Mouse (Mus musculus) liver, embryonic 16.5 days (tissue): ENCODE data around the gene Cbr2. TPM values are rescaled to one million over a fixed set of nuclear protein-coding genes. Genes with fewer than 3 reads are reported as not detected.

Experiments
- ATAC-seq: fragments of 200-750 bp; cut with Nextera tagmentation; 2 replicates; pipeline ENCODE4 v1.8.0; 2017; ENCODE audit warnings: low read depth, mild to moderate bottlenecking, moderate number of reproducible peaks, moderate library complexity
- H3K27ac ChIP-seq: fragments of 300-500 bp; sonication (generic); 2 replicates; pipeline ENCODE4 v1.5.1; 2014; ENCODE audit warnings: mild to moderate bottlenecking, low read length
- H3K27me3 ChIP-seq: fragments of 300-500 bp; sonication (generic); 2 replicates; pipeline ENCODE4 v1.6.1; 2014; ENCODE audit warnings: low read depth, low read length, mixed read lengths; ENCODE audit not compliant: control insufficient read depth, insufficient read depth
- H3K36me3 ChIP-seq: fragments of 300-500 bp; sonication (generic); 2 replicates; pipeline ENCODE4 v1.6.1; 2014; ENCODE audit warnings: mild to moderate bottlenecking; ENCODE audit not compliant: control insufficient read depth, insufficient read depth
- H3K4me1 ChIP-seq: fragments of 300-500 bp; sonication (generic); 2 replicates; pipeline ENCODE4 v1.6.1; 2014; ENCODE audit warnings: low read depth, low read length, mixed read lengths; ENCODE audit not compliant: control insufficient read depth
- H3K4me2 ChIP-seq: fragments of 300-500 bp; sonication (generic); 2 replicates; pipeline ENCODE4 v1.6.1; 2014; ENCODE audit warnings: low read depth, low read length, mixed read lengths
- H3K4me3 ChIP-seq: fragments of 300-500 bp; sonication (generic); 2 replicates; pipeline ENCODE4 v1.5.1; 2014; ENCODE audit warnings: low read depth, mild to moderate bottlenecking, low read length
- H3K9ac ChIP-seq: fragments of 300-500 bp; sonication (generic); 2 replicates; pipeline ENCODE4 v1.6.1; 2014; ENCODE audit warnings: low read depth, low read length
- H3K9me3 ChIP-seq: fragments of 300-500 bp; sonication (generic); replicated peaks from 2 replicates; pipeline ENCODE4 v1.6.1; 2016; ENCODE audit warnings: low read length; ENCODE audit not compliant: control insufficient read depth
- WGBS: fragments of 180-500 bp; shearing (Covaris S2); extraction: QIAGEN DNeasy Blood & Tissue Kit; methylation state at CpG from one replicate; pipeline ENCODE4 v1.1.7; 2014; ENCODE audit not compliant: insufficient replicate concordance; 5-methylcytosine and 5-hydroxymethylcytosine counted together
- polyA plus RNA-seq: library from polyadenylated mRNA; unstranded; fragments of >200 nt; fragmentation: Nextera tagmentation; extraction: Ambion mirVana; gene quantifications from 2 replicates; pipeline ENCODE4 v1.2.1, GENCODE M21; 2015

The Cbr2 gene
- polyA plus RNA-seq, 1 experiment from 2014 or later = 0.31 TPM

- no peaks in the 10 kb centered on the region for H3K4me1 ChIP-seq
- no peaks in the 10 kb centered on the region for H3K9me3 ChIP-seq
- WGBS = 62% methylated on average over 4 of the region's 4 CpGs
- no peaks in the 10 kb centered on the region; the same call in 1 of the 2 replicates for H3K36me3 ChIP-seq
- no peak for ATAC-seq
- no peak overlapping the region for H3K9ac ChIP-seq
- no peak overlapping the region for H3K27ac ChIP-seq
- no peaks in the 10 kb centered on the region for H3K27me3 ChIP-seq
- H3K4me2 ChIP-seq = no peak overlapping the region
- H3K4me3 ChIP-seq = no peak overlapping the region
These were observed 36.7 kb downstream of the Cbr2 start for GRCm38 (mm10) chr11:120695184-120695583.

GRCm38 (mm10) chr11:120693461-120693860 lies 38.5 kb downstream of the Cbr2 start:
- no peak overlapping the region for H3K9ac ChIP-seq
- no peak for ATAC-seq
- H3K4me3 ChIP-seq = no peak overlapping the region
- H3K4me2 ChIP-seq = no peak overlapping the region
- H3K27me3 ChIP-seq = no peaks in the 10 kb centered on the region
- no peaks in the 10 kb centered on the region for H3K4me1 ChIP-seq
- no peaks in the 10 kb centered on the region; the same call in 1 of the 2 replicates for H3K36me3 ChIP-seq
- H3K9me3 ChIP-seq = no peaks in the 10 kb centered on the region
- no peak overlapping the region for H3K27ac ChIP-seq
- WGBS = 61% methylated on average over 3 of the region's 3 CpGs

GRCm38 (mm10) chr11:120692471-120693011 lies 39.4 kb downstream of the Cbr2 start:
- Histone ChIP-seq H3K4me1 (no peaks in the 10 kb centered on the region), H3K4me3 (no peak overlapping the region), H3K9ac (no peak overlapping the region), H3K36me3 (no peaks in the 10 kb centered on the region; the same call in 1 of the 2 replicates), H3K9me3 (no peaks in the 10 kb centered on the region), H3K27me3 (no peaks in the 10 kb centered on the region), H3K27ac (no peak overlapping the region), H3K4me2 (no peak overlapping the region)
- 74% methylated on average over 4 of the region's 4 CpGs for WGBS
- ATAC-seq = no peak

GRCm38 (mm10) chr11:120689365-120689764 lies 42.5 kb downstream of the Cbr2 start:
- H3K4me3 ChIP-seq = no peak overlapping the region
- peaks cover 3% of the 10 kb centered on the region; the same call in 1 of the 2 replicates for H3K4me1 ChIP-seq
- H3K27ac ChIP-seq = no peak overlapping the region
- no peaks in the 10 kb centered on the region for H3K9me3 ChIP-seq
- no peak overlapping the region for H3K9ac ChIP-seq
- H3K4me2 ChIP-seq = no peak overlapping the region
- no peak for ATAC-seq
- H3K36me3 ChIP-seq = no peaks in the 10 kb centered on the region
- no peaks in the 10 kb centered on the region for H3K27me3 ChIP-seq
- WGBS = 50% methylated on average over 3 of the region's 3 CpGs

- peaks cover 3% of the 10 kb centered on the region; the same call in 1 of the 2 replicates for H3K4me1 ChIP-seq
- WGBS = 76% methylated on average over 20 of the region's 20 CpGs
- H3K4me3 ChIP-seq = no peak overlapping the region
- no peak overlapping the region for H3K27ac ChIP-seq
- H3K36me3 ChIP-seq = no peaks in the 10 kb centered on the region
- ATAC-seq = no peak
- H3K9ac ChIP-seq = no peak overlapping the region
- H3K9me3 ChIP-seq = no peaks in the 10 kb centered on the region
- no peak overlapping the region for H3K4me2 ChIP-seq
- H3K27me3 ChIP-seq = no peaks in the 10 kb centered on the region
These were observed 45.2 kb downstream of the Cbr2 start for GRCm38 (mm10) chr11:120686650-120687272.

GRCm38 (mm10) chr11:120684660-120685059 lies 47.3 kb downstream of the Cbr2 start:
- Histone ChIP-seq H3K4me1 (peaks cover 3% of the 10 kb centered on the region; the same call in 1 of the 2 replicates), H3K9ac (no peak overlapping the region), H3K4me2 (no peak overlapping the region), H3K27ac (no peak overlapping the region), H3K9me3 (no peaks in the 10 kb centered on the region), H3K36me3 (0 out of 2 replicates have a peak, but pooled peaks cover 2% of the 10 kb centered on the region), H3K27me3 (no peaks in the 10 kb centered on the region), H3K4me3 (no peak overlapping the region)
- WGBS = 71% methylated on average over 2 of the region's 2 CpGs
- ATAC-seq = no peak

GRCm38 (mm10) chr11:120684086-120684485 lies 47.8 kb downstream of the Cbr2 start:
- Histone ChIP-seq H3K36me3 (0 out of 2 replicates have a peak, but pooled peaks cover 2% of the 10 kb centered on the region), H3K4me1 (peaks cover 3% of the 10 kb centered on the region; the same call in 1 of the 2 replicates), H3K4me3 (no peak overlapping the region), H3K9ac (no peak overlapping the region), H3K9me3 (no peaks in the 10 kb centered on the region), H3K4me2 (no peak overlapping the region), H3K27me3 (no peaks in the 10 kb centered on the region), H3K27ac (no peak overlapping the region)
- no peak for ATAC-seq
- 66% methylated on average over 2 of the region's 2 CpGs for WGBS

GRCm38 (mm10) chr11:120683536-120683935 lies 48.4 kb downstream of the Cbr2 start:
- Histone ChIP-seq H3K4me2 (no peak overlapping the region), H3K4me1 (peaks cover 3% of the 10 kb centered on the region; the same call in 1 of the 2 replicates), H3K9me3 (no peaks in the 10 kb centered on the region), H3K4me3 (no peak overlapping the region), H3K27ac (no peak overlapping the region), H3K27me3 (no peaks in the 10 kb centered on the region), H3K9ac (no peak overlapping the region), H3K36me3 (0 out of 2 replicates have a peak, but pooled peaks cover 2% of the 10 kb centered on the region)
- WGBS = 53% methylated on average over 3 of the region's 3 CpGs
- ATAC-seq = no peak

GRCm38 (mm10) chr11:120682683-120683082 lies 49.2 kb downstream of the Cbr2 start:
- peaks cover 3% of the 10 kb centered on the region; the same call in 1 of the 2 replicates for H3K4me1 ChIP-seq
- WGBS = 69% methylated on average over 5 of the region's 5 CpGs
- ATAC-seq = no peak
- no peak overlapping the region for H3K27ac ChIP-seq
- H3K4me3 ChIP-seq = no peak overlapping the region
- no peaks in the 10 kb centered on the region for H3K27me3 ChIP-seq
- H3K36me3 ChIP-seq = 0 out of 2 replicates have a peak, but pooled peaks cover 2% of the 10 kb centered on the region
- H3K4me2 ChIP-seq = no peak overlapping the region
- no peak overlapping the region for H3K9ac ChIP-seq
- H3K9me3 ChIP-seq = no peaks in the 10 kb centered on the region
